Mouse (Mus musculus) embryonic fibroblast, embryonic 13.5 days (primary cell): ENCODE results near the gene Amotl1. TPM values are rescaled to one million over a fixed set of nuclear protein-coding genes. Genes with fewer than 3 reads are reported as not detected.

Experiments used
- H3K27ac ChIP-seq: 2 replicates; pipeline ENCODE4 v1.5.1; 2012; ENCODE audit warnings: low read length, control low read depth, inconsistent platforms; ENCODE audit not compliant: insufficient read depth
- H3K4me1 ChIP-seq: 2 replicates; pipeline ENCODE4 v1.6.1; 2011; ENCODE audit warnings: low read length; ENCODE audit not compliant: control insufficient read depth, insufficient read depth
- H3K4me3 ChIP-seq: 2 replicates; pipeline ENCODE4 v1.5.1; 2011; ENCODE audit warnings: mild to moderate bottlenecking, control low read depth, low read length; ENCODE audit not compliant: insufficient read depth
- CTCF ChIP-seq: IDR thresholded peaks from 2 replicates; pipeline ENCODE4 v1.5.1; 2011; ENCODE audit warnings: mild to moderate bottlenecking, control low read depth, low read length, moderate library complexity, borderline replicate concordance; ENCODE audit not compliant: insufficient read depth
- POLR2A ChIP-seq: IDR thresholded peaks from 2 replicates; pipeline ENCODE4 v1.6.1; 2011; ENCODE audit warnings: low read depth, mild to moderate bottlenecking, control low read depth, low read length, moderate library complexity
- polyA plus RNA-seq: library from polyadenylated mRNA; stranded (reverse); fragments of >200 nt; gene quantifications from 2 replicates; pipeline ENCODE4 v1.2.4, GENCODE M21; 2011; ENCODE audit warnings: low read depth; ENCODE audit not compliant: missing spikeins, insufficient read length

The Amotl1 gene
- polyA plus RNA-seq, 1 experiment: 63.1 TPM

GRCm38 (mm10) chr9:14523408-14524043, 121.3 kb downstream of the Amotl1 start:
- 0 out of 2 replicates have a peak, but pooled peaks have one; percentile 38 for TF ChIP-seq CTCF
- TF ChIP-seq POLR2A: no peak
- H3K27ac ChIP-seq: no peak overlapping the region
- no peak overlapping the region for H3K4me3 ChIP-seq
- peaks cover 13% of the 10 kb centered on the region for H3K4me1 ChIP-seq

GRCm38 (mm10) chr9:14521695-14522094, 123.2 kb downstream of the Amotl1 start:
- H3K4me3 ChIP-seq: no peak overlapping the region
- H3K4me1 ChIP-seq: peaks cover 13% of the 10 kb centered on the region
- H3K27ac ChIP-seq: peak overlapping the region; percentile 82
- no peak for TF ChIP-seq CTCF
- TF ChIP-seq POLR2A: no peak

GRCm38 (mm10) chr9:14520971-14521670, 123.7 kb downstream of the Amotl1 start:
- no peak overlapping the region for H3K4me3 ChIP-seq

GRCm38 (mm10) chr9:14518105-14518504, 126.8 kb downstream of the Amotl1 start:
- Histone ChIP-seq H3K4me1 (peaks cover 13% of the 10 kb centered on the region), H3K27ac (no peak overlapping the region), H3K4me3 (no peak overlapping the region)
- TF ChIP-seq CTCF: no peak
- no peak for TF ChIP-seq POLR2A

More at GRCm38 (mm10) chr9:14520971-14521670, 123.7 kb downstream of the Amotl1 start:
- Histone ChIP-seq H3K4me1 (peaks cover 13% of the 10 kb centered on the region), H3K27ac (peak overlapping the region; percentile 82)
- TF ChIP-seq POLR2A (no peak), CTCF (no peak)

GRCm38 (mm10) chr9:14517296-14517695, 127.6 kb downstream of the Amotl1 start:
- no peak overlapping the region for H3K4me3 ChIP-seq
- H3K27ac ChIP-seq: no peak overlapping the region
- peaks cover 13% of the 10 kb centered on the region for H3K4me1 ChIP-seq
- no peak for TF ChIP-seq CTCF
- TF ChIP-seq POLR2A: no peak

- Histone ChIP-seq H3K27ac (no peak overlapping the region), H3K4me1 (no peaks in the 10 kb centered on the region), H3K4me3 (no peak overlapping the region)
- TF ChIP-seq POLR2A (no peak), CTCF (peak; percentile 63)
Measured at GRCm38 (mm10) chr9:14512633-14513445, 132.0 kb downstream of the Amotl1 start.

GRCm38 (mm10) chr9:14500916-14501424, 143.9 kb downstream of the Amotl1 start:
- Histone ChIP-seq H3K27ac (no peak overlapping the region), H3K4me1 (no peaks in the 10 kb centered on the region), H3K4me3 (peak overlapping the region; percentile 99)
- no peak for TF ChIP-seq POLR2A
- no peak for TF ChIP-seq CTCF

GRCm38 (mm10) chr9:14500023-14500915, 144.6 kb downstream of the Amotl1 start, which contains the start of the genes Kdm4d and Cwc15:
Gene Kdm4d, minus strand, starts transcription at chr9:14500482.
Gene Cwc15, plus strand, starts transcription at chr9:14500617.
- no peaks in the 10 kb centered on the region for H3K4me1 ChIP-seq
- TF ChIP-seq CTCF: no peak
- TF ChIP-seq POLR2A: peak; percentile 56
- no peak within 1 kb of the TSS for H3K27ac ChIP-seq
- H3K4me3 ChIP-seq: peak within 1 kb of the TSS; percentile 99
